Mouse (Mus musculus) brain, embryonic 14.5 days (tissue): Measurements from ENCODE around the gene Gm11172. TPM values are rescaled to one million over a fixed set of nuclear protein-coding genes. Genes with fewer than 3 reads are reported as not detected.
"Not testable (repeated sequence)": the region's sequence is repeated elsewhere in the genome, so short reads cannot be mapped to it uniquely, and the experiment has no call there.

Experiments used
- DNase-seq: peaks from one replicate; pipeline ENCODE4 v3.0.0-alpha.2; 2011; ENCODE audit warnings: low read depth
- CTCF ChIP-seq: fragments of 200-500 bp; IDR thresholded peaks from 2 replicates; pipeline ENCODE4 v1.5.1; 2012; ENCODE audit warnings: inconsistent platforms, mild to moderate bottlenecking, moderate library complexity, borderline replicate concordance; ENCODE audit not compliant: insufficient read depth, insufficient read length; ENCODE audit errors: extremely low read depth
- POLR2A ChIP-seq: fragments of 200-500 bp; IDR thresholded peaks from 2 replicates; pipeline ENCODE4 v1.6.1; 2012; ENCODE audit warnings: mild to moderate bottlenecking, inconsistent platforms, borderline replicate concordance; ENCODE audit not compliant: poor library complexity, insufficient read depth, insufficient read length, severe bottlenecking; ENCODE audit errors: extremely low read depth
- polyA plus RNA-seq: library from polyadenylated mRNA; depleted of rRNA; stranded (reverse); fragments of >200 nt; gene quantifications from 2 replicates; pipeline ENCODE4 v1.2.3, GENCODE M21; 2012

Gm11172 gene
- polyA plus RNA-seq, 1 experiment, result not detected

- no peak for DNase-seq
- TF ChIP-seq POLR2A (no peak), CTCF (no peak)
These were observed 22.0 kb upstream of the Gm11172 start, which contains the start of gene Prm3 for GRCm38 (mm10) chr16:10790702-10791101. Gene Prm3 (minus strand): TSS chr16:10790914.

- TF ChIP-seq POLR2A (no peak), CTCF (no peak)
These were observed 16.7 kb upstream of the Gm11172 start, which contains the start of gene Prm2 for GRCm38 (mm10) chr16:10796034-10796433. Gene Prm2 (minus strand): TSS chr16:10796134.

DNA sequence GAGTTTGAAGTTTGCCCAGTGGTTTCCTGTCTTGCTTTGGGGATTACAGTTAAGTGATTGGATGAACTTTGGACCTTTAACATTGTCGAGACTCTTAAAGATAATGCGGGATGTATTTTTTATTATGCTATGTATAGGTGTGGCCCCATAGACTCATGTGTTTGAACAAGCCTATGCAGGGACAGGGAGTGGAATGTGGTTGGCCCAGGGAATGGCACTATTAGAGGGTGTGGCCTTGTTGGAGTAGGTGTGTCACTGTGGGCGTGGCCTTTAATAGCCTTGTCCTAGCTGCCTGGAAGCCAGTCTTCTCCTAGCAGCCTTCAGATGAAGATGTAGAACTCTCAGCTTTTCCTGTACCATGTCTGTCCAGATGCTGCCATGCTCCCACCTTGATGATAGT, 10.3 kb upstream of the Gm11172 start:
- DNase-seq, result not testable (repeated sequence)

More at GRCm38 (mm10) chr16:10796034-10796433, 16.7 kb upstream of the Gm11172 start, which contains the start of gene Prm2:
- no peak for DNase-seq

GRCm38 (mm10) chr16:10805789-10806527, 6.8 kb upstream of the Gm11172 start, which contains the start of gene Prm1:
Gene Prm1 (minus strand): TSS chr16:10805839.
- TF ChIP-seq POLR2A (no peak), CTCF (no peak)
- no peak for DNase-seq

GRCm38 (mm10) chr16:10810376-10810775, 2.3 kb upstream of the Gm11172 start:
- DNase-seq, result no peak
- TF ChIP-seq CTCF (no peak), POLR2A (no peak)

- DNase-seq, result no peak
- TF ChIP-seq CTCF (no peak), POLR2A (no peak)
These were observed 1.0 kb downstream of the Gm11172 start for GRCm38 (mm10) chr16:10813726-10814125.

- TF ChIP-seq CTCF, result no peak
- no peak for DNase-seq
These were observed 2.1 kb downstream of the Gm11172 start for GRCm38 (mm10) chr16:10814864-10815263.

DNA sequence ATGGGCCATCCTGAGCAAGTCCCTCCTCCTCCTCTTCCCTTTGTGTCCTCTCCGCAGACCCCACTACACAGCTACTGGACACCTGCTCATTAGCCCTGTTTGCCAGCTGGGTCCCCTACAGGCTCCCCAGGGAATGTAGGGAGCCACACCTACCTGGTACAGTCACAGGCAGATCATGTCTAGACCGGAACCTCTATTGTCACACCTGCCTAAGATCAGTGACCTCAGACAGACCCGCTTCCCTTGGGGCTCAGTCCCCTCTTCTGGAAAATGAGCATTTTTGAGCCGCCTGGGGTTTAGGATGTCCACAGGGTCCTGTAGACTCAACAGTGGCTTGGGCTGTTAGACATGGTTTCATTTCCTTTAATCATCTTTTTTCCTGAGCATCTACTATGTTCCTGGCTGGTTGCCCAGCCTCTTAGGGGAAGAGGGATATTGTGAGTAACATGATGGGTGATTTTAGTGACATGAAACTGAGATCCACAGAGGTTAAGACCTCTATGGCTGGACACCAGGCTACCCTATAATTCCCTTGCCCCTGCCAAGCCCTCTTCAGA, 5.9 kb downstream of the Gm11172 start:
- DNase-seq, result no peak
- TF ChIP-seq POLR2A, result no peak
- TF ChIP-seq CTCF, result no peak

GRCm38 (mm10) chr16:10819966-10820365, 7.3 kb downstream of the Gm11172 start:
- TF ChIP-seq POLR2A (no peak), CTCF (no peak)
- no peak for DNase-seq

DNA sequence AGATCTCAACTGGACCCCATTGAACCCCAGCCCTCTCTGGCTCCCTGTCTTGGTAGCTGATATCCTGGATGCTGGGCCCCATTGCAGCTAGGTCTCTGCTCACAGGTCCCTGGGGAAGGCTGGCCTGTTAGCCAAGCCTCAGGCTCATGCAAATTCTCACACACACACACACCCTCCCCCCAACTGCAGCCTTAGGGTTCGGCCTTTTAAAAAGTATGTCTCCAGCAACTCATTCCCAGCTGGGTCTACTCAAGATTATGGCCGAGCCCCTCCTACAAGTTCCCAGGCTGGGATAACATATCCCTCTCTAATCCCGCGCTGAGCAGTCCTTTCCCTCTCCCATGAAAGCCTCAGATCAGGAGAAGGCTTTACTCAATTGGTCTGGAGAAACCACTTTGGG, 8.7 kb downstream of the Gm11172 start:
- no peak for TF ChIP-seq POLR2A
- no peak for TF ChIP-seq CTCF
- DNase-seq, result no peak

GRCm38 (mm10) chr16:10824536-10824935, 11.8 kb downstream of the Gm11172 start:
- no peak for TF ChIP-seq POLR2A
- TF ChIP-seq CTCF, result no peak
- DNase-seq, result no peak

GRCm38 (mm10) chr16:10825840-10826239, 13.1 kb downstream of the Gm11172 start:
- TF ChIP-seq CTCF (no peak), POLR2A (no peak)

DNA sequence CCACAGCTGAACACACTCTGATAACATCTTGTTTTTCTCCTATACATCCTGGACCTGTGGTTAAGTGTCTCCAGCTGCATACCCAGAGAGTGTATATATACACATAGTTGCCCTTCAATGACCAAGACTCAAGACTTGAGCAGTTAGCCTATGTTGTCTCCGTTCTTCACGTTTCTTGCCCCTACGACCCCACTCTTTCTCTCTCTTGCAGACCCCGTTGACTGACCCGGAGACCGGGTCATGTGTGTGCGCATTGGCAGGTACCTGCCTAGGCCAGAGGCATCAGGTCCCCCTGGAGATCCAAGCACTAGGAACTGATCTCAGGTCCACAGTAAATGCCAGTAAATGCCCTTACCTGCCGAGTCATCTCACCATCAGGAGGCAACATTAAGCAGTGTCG, 14.6 kb downstream of the Gm11172 start:
- TF ChIP-seq CTCF (no peak), POLR2A (no peak)
- DNase-seq, result no peak

More at GRCm38 (mm10) chr16:10825840-10826239, 13.1 kb downstream of the Gm11172 start:
- DNase-seq, result no peak
